In genomic region chr3:55741428-55741827, GRCm38 (mm10) we compare ENCODE assay signal across 19 mouse cellular contexts. TPM values are rescaled to one million over a fixed set of nuclear protein-coding genes. Genes with fewer than 3 reads are reported as not detected.
DNase-seq lines count a peak whose midpoint lies in the region; ATAC-seq and TF ChIP-seq lines count a peak whose summit lies in the region.
"Had no signal": no experiment of that assay in that cellular context is flagged by ENCODE, and none has a peak within 500 bp of the region (broad histone marks: within the 10 kb centered on the region; RNA-seq: fewer than 3 reads in every experiment).

No protein-coding gene starts in this region.

- no peak overlapping the region for H3K9ac ChIP-seq in forebrain, embryonic 15.5 days (replicated peaks)
- H3K9ac ChIP-seq in hindbrain, postnatal 0 days (replicated peaks; ENCODE audit: low read length), result no peak overlapping the region
- no peak overlapping the region for H3K9ac ChIP-seq in neural tube, embryonic 15.5 days (replicated peaks)
- no peak overlapping the region for H3K9ac ChIP-seq in liver, embryonic 12.5 days
- H3K9ac ChIP-seq: embryonic facial prominence, embryonic 13.5 days; liver, embryonic 13.5 days; neural tube, embryonic 12.5 days had no signal

- peak; percentile 41 for ATAC-seq in forebrain, embryonic 15.5 days (replicated peaks)
- peak; percentile 84 for ATAC-seq in hindbrain, postnatal 0 days
- peak; percentile 78 for ATAC-seq in neural tube, embryonic 15.5 days (ENCODE audit: low FRiP score)
- ATAC-seq in liver, embryonic 12.5 days, result no peak

- no peak overlapping the region for H3K4me2 ChIP-seq in forebrain, embryonic 15.5 days (replicated peaks)
- H3K4me2 ChIP-seq in hindbrain, postnatal 0 days (ENCODE audit: low read depth, low read length), result 0 out of 2 replicates have a peak overlapping the region, but pooled peaks have one; percentile 14
- H3K4me2 ChIP-seq in neural tube, embryonic 15.5 days, result no peak overlapping the region; the same call in 1 of the 2 replicates
- no peak overlapping the region for H3K4me2 ChIP-seq in liver, embryonic 12.5 days
- H3K4me2 ChIP-seq: embryonic facial prominence, embryonic 13.5 days; liver, embryonic 13.5 days; neural tube, embryonic 12.5 days had no signal

- H3K4me1 ChIP-seq in forebrain, embryonic 15.5 days, result peaks cover 17% of the 10 kb centered on the region
- peaks cover 8% of the 10 kb centered on the region for H3K4me1 ChIP-seq in hindbrain, postnatal 0 days (ENCODE audit: insufficient read depth, low read length)
- H3K4me1 ChIP-seq in neural tube, embryonic 15.5 days, result peaks cover 8% of the 10 kb centered on the region
- H3K4me1 ChIP-seq in liver, embryonic 12.5 days, result no peaks in the 10 kb centered on the region
- H3K4me1 ChIP-seq: embryonic facial prominence, embryonic 13.5 days; liver, embryonic 13.5 days; neural tube, embryonic 12.5 days had no signal

- H3K4me3 ChIP-seq in forebrain, embryonic 15.5 days, result no peak overlapping the region
- no peak overlapping the region for H3K4me3 ChIP-seq in hindbrain, postnatal 0 days (ENCODE audit: low read length)
- no peak overlapping the region for H3K4me3 ChIP-seq in neural tube, embryonic 15.5 days (replicated peaks)
- H3K4me3 ChIP-seq in liver, embryonic 12.5 days, result no peak overlapping the region
- H3K4me3 ChIP-seq: embryonic facial prominence, embryonic 13.5 days; liver, embryonic 13.5 days; neural tube, embryonic 12.5 days had no signal

- no peaks in the 10 kb centered on the region for H3K27me3 ChIP-seq in forebrain, embryonic 15.5 days
- H3K27me3 ChIP-seq in hindbrain, postnatal 0 days (ENCODE audit: insufficient read depth, low read length), result no peaks in the 10 kb centered on the region
- no peaks in the 10 kb centered on the region for H3K27me3 ChIP-seq in neural tube, embryonic 15.5 days (replicated peaks)
- no peaks in the 10 kb centered on the region for H3K27me3 ChIP-seq in liver, embryonic 12.5 days (replicated peaks)
- H3K27me3 ChIP-seq: embryonic facial prominence, embryonic 13.5 days; liver, embryonic 13.5 days; neural tube, embryonic 12.5 days had no signal

- H3K9me3 ChIP-seq in forebrain, embryonic 15.5 days, result no peaks in the 10 kb centered on the region
- H3K9me3 ChIP-seq in hindbrain, postnatal 0 days (ENCODE audit: low read length), result no peaks in the 10 kb centered on the region
- no peaks in the 10 kb centered on the region for H3K9me3 ChIP-seq in neural tube, embryonic 15.5 days (replicated peaks)
- no peaks in the 10 kb centered on the region for H3K9me3 ChIP-seq in liver, embryonic 12.5 days (replicated peaks)
- H3K9me3 ChIP-seq: embryonic facial prominence, embryonic 13.5 days; liver, embryonic 13.5 days; neural tube, embryonic 12.5 days had no signal

- 31% methylated on average over 6 of the region's 6 CpGs for WGBS in forebrain, embryonic 15.5 days
- 34% methylated on average over 6 of the region's 6 CpGs for WGBS in hindbrain, postnatal 0 days
- 40% methylated on average over 6 of the region's 6 CpGs for WGBS in neural tube, embryonic 15.5 days
- 65% methylated on average over 6 of the region's 6 CpGs for WGBS in liver, embryonic 12.5 days (ENCODE audit: insufficient replicate concordance)

- peak; percentile 72 for DNase-seq in heart, adult 11 months
- no peak for DNase-seq in heart, adult 8-10 months (ENCODE audit: low spot score)
- DNase-seq in hindbrain, postnatal 0 days (ENCODE audit: low spot score), result peak; percentile 60
- DNase-seq in adrenal gland, adult 18-20 months (ENCODE audit: low spot score in 2 of 2), result no peak
- DNase-seq in layer of hippocampus, adult 8-10 months (ENCODE audit: low spot score in 2 of 2), result no peak
- DNase-seq: adrenal gland, postnatal 14 days; heart, adult 18-20 months; kidney, adult 11 months; kidney, postnatal 4 days; liver, embryonic 13.5 days; lung, postnatal 10 days; right cerebral cortex, adult 18-20 months had no signal

- H3K36me3 ChIP-seq in forebrain, embryonic 15.5 days, result no peaks in the 10 kb centered on the region
- no peaks in the 10 kb centered on the region for H3K36me3 ChIP-seq in hindbrain, postnatal 0 days (ENCODE audit: insufficient read depth, low read length)
- no peaks in the 10 kb centered on the region for H3K36me3 ChIP-seq in neural tube, embryonic 15.5 days
- no peaks in the 10 kb centered on the region for H3K36me3 ChIP-seq in liver, embryonic 12.5 days
- H3K36me3 ChIP-seq: embryonic facial prominence, embryonic 13.5 days; liver, embryonic 13.5 days; neural tube, embryonic 12.5 days had no signal

- H3K27ac ChIP-seq in forebrain, embryonic 15.5 days (replicated peaks), result peak overlapping the region; percentile 36; the same call in 1 of the 2 replicates
- peak overlapping the region; percentile 82 for H3K27ac ChIP-seq in hindbrain, postnatal 0 days
- peak overlapping the region; percentile 68 for H3K27ac ChIP-seq in neural tube, embryonic 15.5 days (replicated peaks)
- no peak overlapping the region for H3K27ac ChIP-seq in liver, embryonic 12.5 days
- H3K27ac ChIP-seq: embryonic facial prominence, embryonic 13.5 days; liver, embryonic 13.5 days; neural tube, embryonic 12.5 days had no signal

- TF ChIP-seq CTCF in hindbrain, postnatal 0 days (IDR thresholded peaks at IDR 0.05; ENCODE audit: low read depth), result no peak

RNA-seq across cellular contexts. Expression of gene Mab21l1, which starts 40.9 kb away (rescaled TPM):
- total RNA-seq in heart, adult 8-10 months (2022), result under 1 TPM in 1 of 4 experiments, not detected in 3; 0.12 TPM
- 16.8 and 17.8 TPM in 2 replicates for polyA plus RNA-seq in forebrain, embryonic 15.5 days (2015; fragmentation: Nextera tagmentation; extraction: Ambion mirVana)
- total RNA-seq in hindbrain, postnatal 0 days (2014; rRNA removed), result 132 and 137 TPM in 2 replicates
- 175 and 179 TPM in 2 replicates for polyA plus RNA-seq in hindbrain, postnatal 0 days (2015; fragmentation: Nextera tagmentation; extraction: Ambion mirVana)
- 67.4 and 85.1 TPM in 2 replicates for polyA plus RNA-seq in neural tube, embryonic 15.5 days (2015; fragmentation: Nextera tagmentation; extraction: Ambion mirVana)
- 0.20 and 0.26 TPM in 2 replicates for polyA plus RNA-seq in liver, embryonic 12.5 days (2016; fragmentation: Nextera tagmentation; extraction: Ambion mirVana)
- 1 to 10 TPM in 1 of 2 experiments, under 1 TPM in 1; 0.99 to 1.2 TPM for total RNA-seq in adrenal gland, adult 18-20 months (2021)
- 1 to 10 TPM; 1.8 to 2.8 (median 2.2) TPM for total RNA-seq in layer of hippocampus, adult 8-10 months (2022)
- total RNA-seq: heart, postnatal 25 days; megakaryocyte-erythroid progenitor cell, adult 5-6 weeks had no signal

Comparison
In these comparisons a context has a peak if more than half of its experiments do, and no peak if none do; other contexts are left out.
1. DNase-seq: peak in heart, adult 11 months (single experiment) and hindbrain, postnatal 0 days (single experiment); none in heart, adult 8-10 months (single experiment), adrenal gland, adult 18-20 months (0 of 2) and layer of hippocampus, adult 8-10 months (0 of 2).
2. RNA of gene Mab21l1, which starts 40.9 kb away (total RNA-seq): 132 to 137 TPM in hindbrain, postnatal 0 days; 1.8 to 2.8 TPM in layer of hippocampus, adult 8-10 months, 0.99 to 1.2 TPM in adrenal gland, adult 18-20 months and 0.12 TPM in heart, adult 8-10 months; every median in the first group is over 10 times any median in the second.